Mouse (Mus musculus) liver, postnatal 0 days (tissue): ENCODE results near the gene Sema3f.

ENCODE experiments used
- CTCF ChIP-seq: sonication (generic); IDR thresholded peaks from 2 replicates; pipeline ENCODE4 v1.5.1; 2016; ENCODE audit warnings: antibody characterized with exemption, low read depth
- EP300 ChIP-seq: IDR thresholded peaks from 2 replicates; pipeline ENCODE4 v1.6.1; 2016; ENCODE audit warnings: antibody characterized with exemption, low read depth, mild to moderate bottlenecking

GRCm38 (mm10) chr9:107675671-107676301, 34.5 kb downstream of the Sema3f start:
- TF ChIP-seq CTCF (peak; percentile 78), EP300 (no peak)
